Mouse (Mus musculus): ENCODE results near the gene Dhps. TPM values are rescaled to one million over a fixed set of nuclear protein-coding genes. Genes with fewer than 3 reads are reported as not detected.

Dhps gene
- total RNA-seq (2021), result 10 to 100 TPM; 18.6 to 20.3 TPM
- long read RNA-seq, experiment 1, transcript Dhps-201 (9 exons, 1,333 nt), result major isoform, 9 of 17 reads
- long read RNA-seq, experiment 1, partial matches to known transcripts, result 0 of 17 reads
- long read RNA-seq, experiment 1, other reads (novel, unspliced or antisense), result 5 of 17 reads
- long read RNA-seq, experiment 2, transcript Dhps-201 (9 exons, 1,333 nt), result major isoform, 21 of 24 reads
- long read RNA-seq, experiment 2, partial matches to known transcripts, result 1 of 24 reads
- long read RNA-seq, experiment 2, other reads (novel, unspliced or antisense), result 2 of 24 reads

DNA sequence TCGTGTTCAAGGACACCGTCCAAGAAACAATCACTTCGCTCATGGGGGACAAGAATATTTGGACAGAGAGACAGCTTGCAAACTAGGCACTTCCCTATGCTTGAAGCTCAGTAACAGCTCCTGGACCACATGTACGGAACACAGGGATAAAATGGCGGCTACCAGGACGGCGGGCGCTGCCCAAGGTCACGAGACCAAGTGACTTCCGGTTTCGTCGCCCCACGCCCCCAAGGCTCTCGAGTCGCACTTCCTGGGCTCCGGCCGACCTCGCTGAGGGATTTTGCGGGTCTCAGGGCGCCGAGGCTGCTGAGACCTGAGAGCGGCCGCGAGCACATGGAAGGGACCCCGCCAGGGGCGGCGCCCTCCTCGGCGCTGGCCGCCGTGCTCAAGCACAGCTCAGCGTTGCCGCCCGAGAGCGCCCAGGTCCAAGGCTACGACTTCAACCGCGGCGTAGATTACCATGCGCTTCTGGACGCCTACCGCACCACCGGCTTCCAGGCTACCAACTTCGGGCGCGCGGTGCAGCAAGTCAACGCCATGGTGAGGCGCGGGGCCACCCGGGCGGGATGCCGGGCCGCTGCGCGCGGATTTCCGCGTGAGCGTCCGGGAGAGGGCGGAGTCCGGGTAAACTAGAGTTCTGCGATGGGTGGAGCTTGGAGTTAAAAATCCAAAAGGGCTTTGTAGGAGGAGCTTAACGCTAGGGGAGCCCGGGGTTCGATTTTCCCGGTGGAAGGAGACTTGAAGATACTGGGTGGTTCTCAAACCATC lies at the start of gene Dhps:
Gene Dhps, plus strand, starts transcription at position 244 of the 768 bp plus-strand sequence.
- peak; percentile 88 for DNase-seq

DNA sequence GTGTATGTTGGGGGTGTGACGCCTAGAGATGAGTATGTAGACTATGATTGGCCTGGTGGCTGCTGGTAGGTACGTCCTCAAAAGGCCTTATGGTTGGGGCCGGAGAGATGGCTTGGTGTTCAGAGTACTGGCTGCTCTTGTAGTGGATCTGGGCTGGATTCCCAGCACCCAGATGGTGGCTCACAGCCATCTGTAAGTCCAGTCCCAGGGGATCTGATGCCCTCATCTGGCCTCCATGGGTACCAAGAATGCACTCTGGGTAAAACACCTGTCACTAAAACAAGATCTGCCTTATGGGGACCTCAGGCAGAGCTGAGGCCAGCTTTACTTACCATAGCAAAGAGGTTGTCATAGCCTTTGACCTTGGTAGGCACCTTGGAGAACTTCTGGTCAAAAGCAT lies 47.7 kb upstream of the Dhps start:
- no peak for DNase-seq

DNA sequence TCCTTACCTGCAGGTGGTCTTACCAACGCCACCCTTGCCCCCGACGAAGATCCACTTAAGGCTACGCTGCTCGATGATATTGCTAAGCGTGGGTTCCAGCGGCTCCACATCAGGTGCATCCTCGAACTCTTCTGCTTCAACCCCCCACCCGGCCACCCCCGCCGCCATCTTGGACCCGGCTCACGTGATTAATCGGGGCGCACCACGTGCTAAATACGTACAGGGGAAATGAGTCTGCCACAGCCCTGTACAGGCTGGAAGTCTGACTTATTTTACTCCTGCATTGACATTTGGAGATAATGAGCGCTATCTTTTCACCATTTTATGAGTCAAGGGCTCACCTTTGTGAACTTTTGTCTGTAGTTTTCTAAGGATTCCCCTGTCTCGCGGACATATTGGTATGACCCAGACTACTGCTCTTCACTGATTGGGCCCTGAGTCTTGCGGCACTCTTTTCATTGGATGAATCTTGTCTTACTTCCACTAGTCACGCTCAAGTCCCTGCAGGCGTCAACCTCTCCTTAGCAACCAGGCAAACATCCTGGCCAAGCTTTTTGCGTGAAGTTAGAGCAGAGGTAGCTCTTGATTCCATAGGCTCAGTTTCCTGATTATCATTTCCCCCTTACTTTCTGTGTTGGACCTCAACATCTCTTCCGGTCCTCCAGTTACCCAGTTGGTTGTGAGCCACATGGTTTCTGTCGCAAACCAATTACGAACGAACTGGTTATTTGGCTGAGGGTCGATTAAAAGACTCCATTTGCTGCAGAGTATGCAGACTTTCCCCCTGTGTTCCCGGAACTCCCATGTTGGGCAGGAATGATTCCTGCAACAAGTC lies 46.2 kb upstream of the Dhps start, which contains the start of gene Asna1:
Gene Asna1, minus strand, starts transcription at position 184 of the 835 bp plus-strand sequence.
- DNase-seq, result peak; percentile 79

DNA sequence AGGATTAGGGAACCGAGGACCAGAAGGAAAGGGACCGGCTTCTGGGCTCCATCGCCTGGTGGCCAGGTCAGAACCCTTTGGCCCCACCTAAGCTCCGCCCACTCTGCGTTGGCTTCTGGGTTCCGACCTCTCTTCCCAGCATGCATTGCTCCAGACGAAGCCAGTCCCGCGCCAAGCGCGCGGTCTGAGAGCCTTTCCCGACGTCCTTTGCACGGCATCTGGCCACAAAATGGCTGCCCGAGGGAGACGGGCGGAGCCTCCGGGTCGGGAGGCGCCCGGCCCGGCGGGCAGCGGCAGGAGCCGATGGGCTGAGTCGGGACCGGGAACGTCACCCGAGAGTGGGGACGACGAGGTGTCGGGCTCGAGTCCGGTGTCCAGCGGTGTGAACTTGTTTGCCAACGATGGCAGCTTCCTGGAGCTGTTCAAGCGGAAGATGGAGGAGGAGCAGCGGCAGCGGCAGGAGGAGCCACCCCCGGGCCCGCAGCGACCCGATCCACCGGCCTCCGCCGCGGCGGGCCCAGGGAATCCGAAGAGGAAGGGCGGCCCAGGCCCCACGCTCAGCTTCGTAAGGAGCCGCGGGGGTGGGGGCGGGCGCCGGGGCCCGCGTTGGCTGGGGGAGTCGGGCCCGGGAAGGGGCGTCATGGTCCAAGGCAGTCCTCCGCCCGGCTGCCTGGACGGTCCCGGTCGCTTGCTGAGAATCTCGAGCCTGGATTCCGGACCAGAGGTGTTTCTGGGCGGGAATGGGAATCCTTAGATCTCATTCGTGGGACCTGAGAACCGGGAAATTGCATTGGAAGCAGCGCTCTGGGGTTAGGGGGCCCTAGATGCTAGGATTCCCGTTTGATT lies 44.7 kb upstream of the Dhps start, which contains the start of gene Trir:
Gene Trir, plus strand, starts transcription at position 154 of the 846 bp plus-strand sequence.
- DNase-seq, result peak; percentile 96

DNA sequence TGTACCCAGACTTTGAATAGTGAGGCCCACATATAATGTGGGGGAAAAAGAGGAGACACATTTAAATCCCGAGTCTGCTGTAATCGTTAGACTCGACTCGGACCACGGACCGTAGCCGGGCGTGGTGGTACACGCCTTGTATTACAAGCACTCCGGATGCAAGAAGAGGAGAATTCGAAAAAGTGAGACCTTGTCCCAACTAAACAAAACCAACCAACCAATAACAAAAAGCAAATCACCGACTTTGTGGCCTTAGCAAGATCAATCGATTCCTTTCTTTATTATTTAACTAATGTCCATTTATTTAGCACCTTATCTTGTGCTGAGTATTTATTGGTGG lies 44.1 kb upstream of the Dhps start:
- no peak for DNase-seq

DNA sequence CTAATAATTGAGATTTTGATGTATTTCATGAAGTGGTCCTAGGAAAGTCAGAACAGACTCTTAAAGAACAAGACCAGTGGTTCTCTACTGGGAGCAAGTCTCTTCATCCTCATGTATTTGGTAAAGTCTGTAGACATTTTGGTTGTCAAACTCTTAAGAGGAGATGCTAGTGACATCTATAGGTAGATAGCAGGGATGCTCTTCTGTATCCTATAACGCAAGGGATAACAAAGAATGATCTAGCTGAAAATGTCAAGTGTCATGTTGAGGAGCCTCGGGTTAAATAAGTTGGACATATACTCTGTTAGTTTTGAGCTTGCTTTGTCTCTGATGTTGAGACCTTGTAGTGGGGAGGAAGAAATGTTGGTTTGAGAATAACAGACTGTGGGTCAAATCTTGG lies 43.6 kb upstream of the Dhps start:
- no peak for DNase-seq

DNA sequence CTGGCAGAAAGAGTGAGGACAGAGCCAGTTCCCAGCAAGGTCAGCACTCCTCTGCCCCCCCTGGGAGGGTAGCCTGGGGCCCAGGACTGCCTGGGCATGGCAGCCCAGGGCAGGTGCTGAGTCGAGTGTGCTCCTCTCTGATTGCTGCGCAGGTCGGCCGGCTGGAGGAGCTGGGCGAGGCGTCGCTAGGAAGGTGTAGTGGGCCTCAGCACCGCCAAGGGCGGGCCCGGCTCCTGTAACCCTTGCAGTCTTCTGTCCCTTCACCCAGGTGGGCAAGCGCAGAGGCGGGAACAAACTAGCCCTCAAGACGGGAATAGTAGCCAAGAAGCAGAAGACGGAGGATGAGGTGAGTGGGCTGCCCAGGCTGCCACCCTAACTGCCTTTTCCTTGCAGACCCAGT lies 42.3 kb upstream of the Dhps start:
- no peak for DNase-seq

DNA sequence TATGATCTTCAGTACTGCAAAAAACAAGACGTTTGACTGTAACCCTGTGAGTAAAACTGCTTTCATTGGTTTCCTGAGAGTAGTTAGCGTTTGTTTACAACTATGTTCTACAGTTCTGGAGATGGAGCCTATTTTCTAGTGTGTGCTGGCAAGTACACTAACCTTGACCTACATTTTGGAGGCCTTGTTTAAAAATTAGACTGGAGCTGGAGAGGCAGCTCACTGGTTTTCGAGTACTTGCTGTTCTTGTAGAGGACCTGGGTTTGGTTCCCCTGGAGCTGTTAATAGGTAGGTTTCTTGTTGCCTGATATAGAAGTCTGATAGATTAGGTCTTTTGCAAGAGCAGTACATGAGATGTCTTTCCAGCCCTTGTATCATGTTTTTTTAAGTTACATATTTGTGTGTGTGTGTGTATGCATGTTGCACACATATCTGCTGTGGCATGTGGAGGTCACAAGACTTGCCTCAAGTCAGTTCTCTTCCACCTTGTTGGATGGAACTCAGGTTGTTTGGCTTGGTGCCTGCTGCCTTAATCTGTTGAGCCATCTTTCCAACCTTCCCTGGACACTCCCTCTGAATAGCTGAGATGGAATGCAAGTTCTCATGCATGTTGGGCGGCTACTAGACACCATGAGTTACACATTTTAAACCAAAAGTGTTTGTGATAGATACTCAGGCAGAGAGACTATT lies 38.8 kb upstream of the Dhps start:
- no peak for DNase-seq

DNA sequence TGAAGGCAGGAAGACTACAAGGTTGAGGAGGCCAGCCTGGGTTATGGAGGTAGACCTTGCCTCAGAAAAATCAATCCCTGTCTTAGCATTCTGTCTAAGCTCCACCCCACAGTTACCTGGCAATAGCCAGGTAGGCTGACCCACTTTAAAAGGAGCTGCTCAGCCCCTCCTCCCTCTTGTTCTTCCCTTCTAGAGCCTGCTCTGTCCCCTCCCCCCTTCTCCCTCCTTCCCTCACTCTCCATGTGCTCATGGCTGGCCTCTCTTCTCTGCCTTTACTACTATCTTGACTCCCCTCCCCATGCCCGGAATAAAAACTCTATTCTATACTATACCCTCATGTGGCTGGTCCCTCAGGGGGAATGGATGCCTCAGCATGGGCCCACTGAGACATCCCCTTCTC lies 37.7 kb upstream of the Dhps start:
- DNase-seq, result no peak

DNA sequence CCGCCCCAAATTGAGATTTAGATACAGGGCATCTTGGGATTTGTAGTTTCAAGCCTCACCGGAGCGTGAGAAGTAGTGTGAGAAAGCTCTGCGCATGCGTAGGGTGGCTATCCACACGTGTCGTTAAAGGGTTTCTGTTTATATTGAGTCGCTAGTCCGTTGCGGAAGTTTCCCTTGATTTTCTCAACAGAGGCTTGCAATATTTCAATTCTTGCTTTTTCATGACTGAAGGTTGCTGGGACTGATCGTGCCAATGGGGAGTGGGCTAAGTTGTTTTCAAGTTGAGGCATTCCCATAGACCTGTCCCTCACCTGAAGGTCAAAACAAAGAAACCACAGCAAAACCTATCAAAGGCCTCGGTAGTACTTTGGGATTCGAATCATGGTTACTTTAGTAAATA lies 36.8 kb upstream of the Dhps start:
- peak; percentile 50 for DNase-seq

DNA sequence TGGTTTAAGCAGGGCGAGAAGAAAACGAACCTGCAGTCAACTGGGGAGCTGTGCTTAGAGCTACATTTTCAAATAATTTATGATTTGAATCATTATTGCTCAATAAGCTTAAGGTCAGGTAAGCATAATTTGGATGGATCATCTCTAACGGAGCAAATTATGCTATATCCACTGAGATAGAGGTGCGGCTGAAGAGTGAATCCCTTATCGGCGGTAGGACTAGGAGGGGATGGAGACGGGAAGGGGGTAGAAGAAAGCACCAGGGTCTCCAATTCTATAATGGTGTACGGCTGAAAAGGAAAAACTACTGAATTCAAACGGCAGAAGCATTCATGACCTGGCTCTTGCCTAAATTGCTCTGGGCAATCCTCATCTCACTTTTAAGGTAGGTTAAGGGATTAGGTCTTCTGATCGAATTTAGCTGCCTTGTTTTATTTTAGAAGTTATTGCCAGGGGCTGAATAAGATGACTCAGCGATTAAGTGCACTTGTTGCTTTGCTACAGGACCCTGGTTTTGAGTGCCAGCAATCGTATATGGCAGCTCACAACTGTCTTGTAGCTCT lies 36.3 kb upstream of the Dhps start:
- no peak for DNase-seq

DNA sequence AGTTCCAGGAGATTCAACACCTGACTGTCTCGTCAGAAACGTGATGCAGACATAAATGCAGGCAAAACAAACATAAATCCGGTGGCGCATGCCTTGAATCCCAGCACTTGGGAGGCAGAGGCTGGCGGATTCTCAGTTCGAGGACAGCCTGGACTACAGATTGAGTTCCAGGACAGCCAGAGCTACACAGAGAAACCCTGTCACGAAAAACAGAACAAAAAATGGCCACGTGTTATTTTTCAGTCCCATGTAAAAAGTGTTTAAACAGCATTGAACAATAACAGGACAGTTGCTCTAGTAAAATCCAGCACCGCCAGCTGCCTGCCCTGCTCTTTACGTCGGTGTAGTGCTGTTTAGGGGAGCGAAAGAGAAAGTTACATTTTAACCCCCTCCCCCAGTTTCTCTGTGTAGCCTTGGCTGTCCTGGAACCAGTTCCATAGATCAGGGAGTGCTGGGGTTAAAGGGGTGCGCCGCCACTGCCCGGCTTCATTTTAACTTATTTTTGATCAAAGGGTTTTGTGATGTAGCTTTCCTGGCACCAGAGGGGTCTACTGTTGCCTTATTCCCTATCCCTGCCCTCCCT lies 35.7 kb upstream of the Dhps start:
- no peak for DNase-seq

DNA sequence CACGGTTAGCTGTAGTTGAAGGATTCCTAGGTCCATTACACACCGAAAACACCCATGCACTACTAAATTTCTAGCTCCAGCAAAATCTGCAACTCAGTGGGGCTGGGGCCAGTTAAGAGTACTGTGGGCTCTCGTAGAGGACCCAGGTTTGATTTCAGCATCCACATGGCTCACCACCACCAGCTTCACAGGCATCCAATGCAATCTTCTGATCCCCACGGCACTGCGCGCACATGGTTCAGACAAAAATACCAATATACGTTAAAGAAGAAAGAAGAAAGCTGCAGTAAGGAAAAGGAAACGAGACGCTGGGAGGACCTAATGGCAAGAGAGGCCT lies 35.2 kb upstream of the Dhps start:
- DNase-seq, result no peak

DNA sequence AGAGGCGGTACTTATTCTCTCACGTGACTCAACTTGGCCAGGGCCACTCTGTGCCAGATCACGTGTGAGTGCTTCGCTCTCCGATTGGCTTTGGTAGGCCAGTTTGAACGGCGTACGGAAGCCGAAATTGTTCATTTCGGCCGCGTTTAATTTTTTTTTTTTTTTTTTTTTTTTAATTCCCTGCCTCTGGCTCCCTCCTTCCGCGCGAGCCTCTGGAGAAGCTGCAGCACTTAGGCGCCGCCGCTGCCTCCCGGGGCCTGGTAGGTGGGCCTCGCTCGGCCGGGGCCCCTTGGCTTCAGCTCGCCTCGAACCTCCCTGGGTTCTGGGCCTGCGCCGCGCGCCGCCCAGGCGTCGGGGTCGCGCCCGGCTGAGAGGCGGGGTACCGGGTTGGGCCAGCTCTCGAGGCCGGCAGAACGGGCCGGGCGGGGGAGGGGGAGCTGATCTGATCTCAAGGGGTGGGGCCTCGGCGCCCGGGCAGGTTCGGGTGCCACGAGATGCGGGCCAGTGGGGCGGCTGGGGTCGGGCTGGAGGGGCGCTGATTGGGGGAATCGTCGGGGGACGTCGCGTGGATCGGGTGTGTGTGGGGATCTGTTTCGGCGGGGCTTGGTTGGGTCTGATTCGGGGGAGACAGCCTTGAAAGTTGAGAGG lies 34.7 kb upstream of the Dhps start, which contains the start of gene Tnpo2:
Gene Tnpo2, plus strand, starts transcription at position 198 of the 648 bp plus-strand sequence.
- DNase-seq, result peak; percentile 91

DNA sequence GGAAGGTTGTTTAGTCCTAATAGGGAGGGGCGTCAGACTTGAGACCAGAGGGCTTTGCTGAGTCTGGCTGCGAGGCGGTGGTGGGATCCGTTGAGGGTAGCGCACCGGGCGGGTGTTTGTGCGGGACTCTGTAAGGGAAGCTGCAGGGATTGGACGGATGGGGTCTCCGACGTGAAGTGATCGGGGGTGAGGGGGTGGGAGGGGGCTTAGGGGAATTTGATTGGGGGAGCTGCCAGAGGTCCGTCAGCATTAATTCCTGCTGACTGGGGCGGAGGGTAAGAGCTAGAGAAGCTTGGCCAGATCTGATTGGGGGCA lies 34.2 kb upstream of the Dhps start:
- no peak for DNase-seq

DNA sequence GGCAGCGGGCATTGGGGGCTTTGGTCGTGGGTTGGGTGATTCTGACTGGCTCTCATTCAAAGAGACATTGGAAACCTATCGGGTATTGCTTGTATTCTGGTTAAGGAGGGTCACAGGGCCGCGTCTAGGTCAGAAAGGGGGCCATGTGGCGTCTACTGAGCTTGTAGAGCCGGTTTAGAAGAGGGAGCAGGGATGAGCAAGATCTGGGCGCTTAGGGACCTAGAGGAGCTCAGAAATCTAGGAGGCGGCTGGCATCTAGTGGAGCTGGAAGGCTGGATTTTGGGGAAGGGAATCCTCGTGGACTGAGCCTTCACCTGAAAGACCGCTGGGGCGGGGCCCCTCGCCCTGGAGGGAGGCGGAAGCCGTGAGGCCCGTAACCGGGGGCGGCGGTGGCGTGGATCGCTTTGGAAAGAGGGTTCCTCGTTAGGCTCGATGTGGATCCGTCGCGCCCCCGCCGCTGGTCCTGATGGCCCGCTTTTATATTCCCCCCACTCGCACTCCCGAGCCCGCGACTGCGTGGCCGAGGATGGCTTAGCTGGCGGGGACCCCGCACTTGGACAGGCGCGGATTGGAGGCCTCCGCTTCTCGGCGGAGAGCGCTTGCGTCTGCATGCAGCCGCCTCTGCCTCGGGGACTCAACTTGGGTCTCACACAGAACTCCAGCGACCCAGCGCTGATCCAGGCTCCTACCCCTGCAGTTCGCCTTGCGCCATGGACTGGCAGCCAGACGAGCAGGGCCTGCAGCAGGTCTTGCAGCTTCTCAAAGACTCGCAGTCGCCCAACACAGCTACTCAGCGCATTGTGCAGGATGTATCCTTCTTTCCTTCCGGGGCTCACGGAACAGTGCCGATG lies 33.7 kb upstream of the Dhps start:
- peak; percentile 45 for DNase-seq

DNA sequence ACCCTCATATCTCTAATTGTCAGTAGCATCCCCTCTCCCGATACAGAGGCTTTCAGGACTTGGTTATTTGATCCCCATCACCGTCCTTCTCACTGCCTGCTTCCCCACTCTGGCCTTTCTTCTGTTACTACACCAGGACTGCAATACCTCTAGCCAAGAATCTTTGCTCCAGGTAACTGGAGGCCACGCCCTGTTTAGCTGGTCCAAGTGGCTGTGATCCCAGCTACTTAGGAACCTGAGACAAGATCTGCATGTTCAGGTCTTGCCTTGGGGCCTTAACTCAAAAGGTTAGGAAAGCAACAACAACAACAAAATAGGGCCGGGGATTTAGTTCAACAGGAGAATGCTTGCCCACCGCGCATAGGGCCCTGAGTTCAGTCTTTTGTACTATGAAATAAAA lies 27.9 kb upstream of the Dhps start:
- no peak for DNase-seq

DNA sequence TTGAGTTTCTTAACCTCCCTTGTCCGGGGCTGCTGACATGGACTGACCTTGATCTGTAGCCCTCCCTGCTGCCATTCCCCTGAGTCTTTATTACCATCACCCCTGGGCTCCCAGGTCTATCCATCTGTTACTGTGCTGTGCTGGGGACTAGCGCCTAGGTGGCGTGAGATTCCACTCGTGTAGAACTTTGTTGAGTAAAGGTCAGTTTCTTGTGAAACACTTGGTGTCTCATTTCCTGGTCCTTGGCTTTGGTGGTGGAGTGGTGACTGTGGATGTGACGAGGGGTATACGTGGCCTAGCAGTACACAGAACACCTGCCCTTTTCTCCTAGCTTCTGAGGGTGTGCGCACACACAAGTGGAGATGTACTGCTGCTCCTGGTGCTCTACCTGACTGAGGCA lies 14.2 kb upstream of the Dhps start:
- DNase-seq, result no peak
